Mouse (Mus musculus) cerebellum, postnatal 10 days (tissue): ENCODE data around the gene Efhd1.

Source experiments
- DNase-seq, 2 experiments: peaks; one replicate each; pipeline ENCODE4 v3.0.0; 2021; ENCODE audit warnings: mixed read lengths in 2 of 2

Efhd1 gene

DNA sequence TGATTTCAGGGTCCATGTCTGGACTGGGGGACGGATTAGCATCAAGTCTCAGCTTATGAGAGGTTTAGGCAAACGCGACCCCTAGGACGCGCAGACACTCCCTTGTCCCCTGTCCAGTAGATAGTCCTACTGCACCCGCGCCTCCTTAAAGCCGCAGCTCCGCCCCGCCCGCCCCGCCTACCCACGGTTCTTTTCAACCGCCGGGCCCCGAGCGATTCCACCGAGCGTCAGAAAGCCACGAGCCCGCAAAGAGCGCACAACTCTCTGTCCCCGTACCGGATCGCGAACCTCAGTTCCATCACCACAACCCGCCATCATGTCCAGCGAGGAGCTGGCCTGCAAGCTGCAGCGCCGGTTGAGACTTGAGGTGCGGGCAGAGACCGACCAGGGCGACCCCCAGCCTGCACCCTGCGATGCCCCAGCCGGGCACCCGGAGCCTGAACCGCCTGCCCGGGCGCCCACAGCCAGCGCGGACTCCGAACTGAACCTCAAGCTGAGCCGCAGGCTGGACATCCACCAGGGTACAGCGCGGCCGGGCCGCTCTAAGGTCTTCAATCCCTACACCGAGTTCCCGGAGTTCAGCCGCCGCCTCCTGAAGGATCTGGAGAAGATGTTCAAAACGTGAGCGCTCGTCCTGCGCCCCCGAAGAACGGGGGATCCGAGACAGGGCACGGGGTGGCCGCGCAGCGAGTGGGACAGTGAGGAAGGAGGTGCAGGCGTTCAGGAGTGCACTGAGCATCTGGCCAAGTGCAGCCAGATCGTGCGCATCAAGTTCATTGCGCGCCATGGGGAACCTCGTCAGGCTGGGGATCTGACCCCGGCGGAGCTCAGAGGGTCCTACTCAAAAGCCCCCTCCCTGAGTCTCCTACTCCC is at the start of gene Efhd1:
Gene Efhd1 (plus strand): TSS at position 230 of the 873 bp plus-strand sequence.
- DNase-seq = peak; percentile 64 to 71

DNA sequence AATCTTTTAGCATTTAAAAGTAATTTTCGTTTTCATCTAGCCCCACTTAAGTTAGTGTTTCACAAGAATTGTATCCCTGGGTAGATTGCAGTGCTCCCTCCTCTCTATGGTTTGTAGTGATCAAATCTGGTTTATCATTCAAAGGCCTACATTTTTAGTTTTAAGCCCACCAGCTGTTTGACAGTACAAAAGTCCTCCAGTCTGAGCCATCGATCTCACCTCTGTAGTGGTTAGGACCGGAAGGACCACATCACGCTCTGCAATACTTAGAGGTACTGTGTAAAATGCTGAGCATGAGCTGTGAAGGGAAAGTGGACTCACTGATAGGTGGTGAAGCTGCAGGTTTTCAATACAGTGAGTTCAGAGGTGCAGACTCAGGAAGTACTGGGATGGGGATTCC is 49.4 kb upstream of the Efhd1 start:
- DNase-seq = no peak

DNA sequence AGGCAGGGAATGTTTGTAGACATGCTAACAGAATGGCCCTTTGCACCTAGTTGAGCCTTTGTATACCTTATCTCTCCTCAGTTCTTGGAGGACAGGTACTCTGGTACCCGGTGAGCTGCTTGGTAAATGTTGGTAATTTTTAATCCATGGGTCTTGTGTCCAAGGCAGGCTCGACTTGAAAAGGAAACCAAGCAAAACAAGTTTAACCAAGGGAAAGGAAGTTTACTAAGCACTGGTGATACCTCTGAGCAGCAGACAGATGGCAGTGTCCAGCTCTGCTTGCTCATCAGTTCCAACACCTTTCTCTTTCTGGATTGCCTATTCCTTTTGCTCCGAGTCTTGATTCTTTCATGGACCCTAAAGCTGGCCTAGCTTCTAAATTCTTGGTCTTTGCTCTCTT is 46.2 kb upstream of the Efhd1 start:
- peak in 1 of 2 experiments; percentile 33 for DNase-seq

DNA sequence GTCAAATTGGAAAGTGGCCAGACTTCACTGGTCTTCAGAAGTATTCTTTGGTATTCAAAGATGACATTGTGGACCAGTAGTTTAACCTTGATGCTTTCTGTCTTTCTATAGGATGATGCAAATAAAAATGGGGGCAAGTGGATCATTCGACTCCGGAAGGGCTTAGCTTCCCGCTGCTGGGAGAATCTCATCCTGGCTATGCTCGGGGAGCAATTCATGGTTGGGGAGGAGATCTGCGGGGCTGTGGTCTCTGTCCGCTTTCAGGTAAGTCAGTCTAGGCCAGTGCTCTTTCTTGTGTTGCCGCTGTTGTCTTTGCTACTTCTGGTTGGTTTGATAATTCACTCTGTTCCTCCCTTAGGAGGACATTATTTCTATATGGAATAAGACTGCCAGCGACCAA is 38.4 kb upstream of the Efhd1 start:
- DNase-seq = no peak

DNA sequence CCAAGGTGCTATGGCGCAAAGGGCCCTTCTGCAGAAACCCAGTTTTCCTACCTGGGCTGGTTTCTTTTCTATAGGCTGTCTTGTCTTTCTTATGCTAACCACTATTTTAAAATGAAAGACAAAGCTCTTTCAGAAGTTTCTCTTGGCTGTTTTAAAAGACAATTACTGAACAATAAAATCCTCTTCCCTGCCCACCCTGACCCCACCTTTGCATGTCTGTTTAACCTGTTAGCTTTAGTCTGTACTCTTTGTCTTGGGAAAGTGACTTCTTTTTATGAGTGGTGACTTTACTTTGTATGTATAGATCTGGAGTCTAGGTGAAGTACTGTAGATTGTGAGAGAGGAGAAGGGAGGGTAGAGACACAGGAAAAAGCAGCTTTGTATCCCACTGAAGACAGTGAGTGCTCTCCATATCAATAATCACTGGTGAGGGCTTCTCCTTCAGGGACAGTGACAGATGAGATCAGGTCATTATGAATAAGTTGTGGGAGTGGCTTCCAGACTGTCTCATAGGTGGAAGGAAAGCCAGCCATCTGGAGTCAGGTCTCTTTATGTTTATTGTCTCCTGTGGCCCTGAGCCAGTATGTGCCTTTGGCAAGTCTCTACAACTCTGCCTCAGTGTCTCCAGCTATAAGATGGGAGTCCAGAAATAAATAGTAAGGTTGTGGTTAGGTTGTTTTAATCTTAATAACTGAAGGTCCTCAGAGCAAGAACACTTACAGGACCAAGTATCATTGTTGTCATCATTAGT is 37.6 kb upstream of the Efhd1 start:
- DNase-seq = peak; percentile 52 to 56

GRCm38 (mm10) chr1:87227160-87227550 is 37.0 kb upstream of the Efhd1 start:
- peak; percentile 92 to 93 for DNase-seq

DNA sequence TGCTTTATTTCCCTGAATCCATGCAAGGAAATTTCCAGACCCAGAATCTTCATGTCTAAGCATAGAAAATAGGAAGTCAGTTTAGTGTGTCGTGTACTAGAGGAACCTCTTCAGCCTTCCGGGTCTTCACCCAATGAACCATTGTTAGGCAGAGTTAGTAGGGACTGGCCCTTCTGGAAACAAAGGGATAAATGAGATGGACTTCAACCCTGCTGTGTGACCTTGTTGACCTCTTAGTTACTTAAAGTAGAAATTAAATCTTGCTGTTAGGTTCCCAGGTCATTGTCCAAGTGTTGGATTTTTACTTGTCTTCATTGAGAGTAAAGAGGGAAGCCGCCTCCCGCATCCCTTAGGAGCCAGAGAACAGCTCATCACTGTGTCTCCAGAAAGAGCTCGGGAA is 33.6 kb upstream of the Efhd1 start:
- DNase-seq = no peak

- no peak for DNase-seq
Observed at GRCm38 (mm10) chr1:87232197-87232596, 32.0 kb upstream of the Efhd1 start.

DNA sequence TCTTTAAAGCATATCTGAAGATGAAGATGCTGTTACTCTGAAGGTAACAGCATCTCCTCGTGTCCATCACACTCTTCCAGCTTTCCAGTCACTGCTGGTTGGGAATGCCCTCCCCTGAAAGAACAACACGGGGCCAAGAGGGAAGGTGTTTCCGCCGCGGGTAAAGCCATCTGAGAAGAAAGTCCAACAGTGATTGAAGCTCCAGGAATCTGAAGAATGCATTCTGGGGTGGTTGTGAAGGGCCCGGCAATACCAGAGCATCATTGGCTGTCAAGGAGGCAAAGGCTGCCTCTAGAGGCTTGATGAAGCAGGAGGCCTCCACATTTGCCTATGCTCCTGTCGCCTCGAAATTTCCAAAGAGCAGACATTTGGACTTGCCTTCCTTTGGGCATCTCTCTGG is 25.1 kb upstream of the Efhd1 start:
- DNase-seq = no peak

GRCm38 (mm10) chr1:87243021-87243420 is 21.1 kb upstream of the Efhd1 start:
- DNase-seq = no peak

DNA sequence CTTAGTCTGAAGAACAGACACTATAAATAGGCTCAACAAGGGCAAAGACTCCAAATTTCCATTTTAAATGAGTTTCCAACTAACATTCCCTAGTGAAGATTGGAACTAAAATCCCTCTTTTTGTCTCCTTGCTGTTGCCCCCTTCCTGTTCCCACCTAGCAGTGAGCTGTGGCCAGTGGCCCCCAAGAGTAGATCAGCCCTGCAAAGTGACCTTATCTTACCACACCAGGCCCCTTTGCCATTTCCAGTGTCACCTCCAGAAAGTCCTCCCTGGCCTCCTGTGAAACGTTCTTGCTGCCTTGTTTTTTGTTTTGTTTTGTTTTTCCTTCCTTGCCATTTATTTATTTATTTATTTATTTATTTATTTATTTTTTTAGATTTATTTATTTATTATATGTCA is 18.7 kb upstream of the Efhd1 start:
- DNase-seq = no peak

DNA sequence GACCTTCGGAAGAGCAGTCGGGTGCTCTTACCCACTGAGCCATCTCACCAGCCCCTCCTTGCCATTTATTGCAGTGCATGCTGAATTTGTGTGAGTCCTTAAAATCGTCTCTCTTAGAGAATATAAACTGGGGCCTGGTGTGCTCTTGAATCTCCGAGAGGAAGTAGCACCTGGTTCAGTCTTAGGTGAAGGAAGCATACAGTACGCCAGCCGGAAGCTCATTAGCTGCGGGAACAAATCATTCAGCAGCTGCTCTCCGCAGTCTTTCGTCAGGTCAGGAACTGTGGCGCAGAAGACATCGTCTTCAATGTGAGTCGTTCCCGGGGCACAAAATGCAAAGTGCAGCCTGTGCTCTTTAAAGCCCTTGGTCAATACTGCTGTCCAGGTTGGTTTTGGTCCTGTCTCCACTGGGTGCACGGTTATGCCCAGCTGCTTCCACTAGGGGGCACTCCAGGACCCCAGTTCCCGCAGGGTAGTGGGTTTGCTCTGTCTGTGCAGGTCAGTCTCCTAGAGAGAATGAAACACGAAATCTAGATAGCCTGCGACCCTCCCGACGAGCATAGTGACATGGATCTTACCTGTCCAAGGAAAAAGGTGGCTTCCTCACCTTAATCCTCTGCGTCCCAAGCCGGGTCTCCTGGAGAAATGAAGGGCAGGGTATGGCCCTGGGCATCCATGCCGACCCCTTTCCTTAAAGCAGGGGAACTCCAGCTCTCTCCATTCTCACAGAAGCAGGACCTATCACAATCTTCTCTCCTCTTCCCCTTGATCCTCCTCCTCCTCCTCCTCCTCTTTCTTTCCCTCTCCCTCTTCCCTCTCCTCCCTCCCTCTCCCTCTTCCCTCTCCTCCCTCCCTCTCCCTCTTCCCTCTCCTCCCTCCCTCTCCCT is 18.0 kb upstream of the Efhd1 start:
- DNase-seq = peak; percentile 95 to 97

- no peak for DNase-seq
Observed at GRCm38 (mm10) chr1:87252040-87252609, 12.0 kb upstream of the Efhd1 start.

DNA sequence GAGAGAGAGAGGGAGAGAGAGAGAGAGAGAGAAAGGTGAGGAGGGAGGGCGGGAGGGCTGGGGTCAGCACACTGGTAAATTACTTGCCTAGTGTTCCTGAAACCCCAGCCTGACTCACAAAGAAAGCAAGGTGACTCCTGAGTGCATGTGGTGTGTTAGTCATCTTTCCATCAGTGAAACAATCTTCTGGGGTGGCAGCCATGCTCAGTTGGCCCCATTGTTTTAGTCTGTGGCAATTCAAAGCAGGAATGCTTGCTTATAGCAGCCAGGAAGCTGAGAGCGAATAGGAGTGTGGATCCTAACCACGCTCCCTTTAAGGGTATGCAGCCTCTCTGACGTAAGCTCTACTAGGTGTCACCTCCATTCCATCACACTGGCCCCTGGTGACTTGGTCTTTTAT is 9.0 kb upstream of the Efhd1 start:
- no peak for DNase-seq

DNA sequence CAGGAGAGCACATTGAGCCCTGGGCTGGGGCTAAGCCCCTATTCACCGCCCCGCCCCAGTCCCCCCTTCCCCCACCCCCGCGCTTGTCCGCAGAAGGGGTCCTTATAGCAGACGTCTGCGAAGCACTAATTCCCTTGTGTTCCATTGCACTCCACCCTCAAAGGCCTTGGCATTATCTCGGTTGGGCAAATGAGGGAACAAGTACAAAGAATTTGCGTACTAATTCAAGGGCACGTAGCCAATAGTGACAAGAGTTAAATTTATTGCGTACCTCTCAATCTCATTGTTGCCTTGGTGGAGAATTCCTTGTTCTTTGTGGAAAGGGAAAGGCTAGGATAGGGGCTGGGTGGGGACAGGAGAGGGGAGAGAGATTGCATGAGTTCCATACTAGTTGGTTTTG is 6.5 kb upstream of the Efhd1 start:
- no peak for DNase-seq

- DNase-seq = peak; percentile 49 to 50
Observed at GRCm38 (mm10) chr1:87258484-87258883, 5.7 kb upstream of the Efhd1 start.

GRCm38 (mm10) chr1:87259316-87259715 is 4.8 kb upstream of the Efhd1 start:
- DNase-seq = no peak

- DNase-seq = no peak
Observed at GRCm38 (mm10) chr1:87263257-87263656, 906 bp upstream of the Efhd1 start.

GRCm38 (mm10) chr1:87263796-87264133 is 398 bp upstream of the Efhd1 start:
- DNase-seq = peak in 1 of 2 experiments; percentile 36

GRCm38 (mm10) chr1:87265200-87265599 is 1.0 kb downstream of the Efhd1 start:
- peak in 1 of 2 experiments; percentile 29 for DNase-seq

DNA sequence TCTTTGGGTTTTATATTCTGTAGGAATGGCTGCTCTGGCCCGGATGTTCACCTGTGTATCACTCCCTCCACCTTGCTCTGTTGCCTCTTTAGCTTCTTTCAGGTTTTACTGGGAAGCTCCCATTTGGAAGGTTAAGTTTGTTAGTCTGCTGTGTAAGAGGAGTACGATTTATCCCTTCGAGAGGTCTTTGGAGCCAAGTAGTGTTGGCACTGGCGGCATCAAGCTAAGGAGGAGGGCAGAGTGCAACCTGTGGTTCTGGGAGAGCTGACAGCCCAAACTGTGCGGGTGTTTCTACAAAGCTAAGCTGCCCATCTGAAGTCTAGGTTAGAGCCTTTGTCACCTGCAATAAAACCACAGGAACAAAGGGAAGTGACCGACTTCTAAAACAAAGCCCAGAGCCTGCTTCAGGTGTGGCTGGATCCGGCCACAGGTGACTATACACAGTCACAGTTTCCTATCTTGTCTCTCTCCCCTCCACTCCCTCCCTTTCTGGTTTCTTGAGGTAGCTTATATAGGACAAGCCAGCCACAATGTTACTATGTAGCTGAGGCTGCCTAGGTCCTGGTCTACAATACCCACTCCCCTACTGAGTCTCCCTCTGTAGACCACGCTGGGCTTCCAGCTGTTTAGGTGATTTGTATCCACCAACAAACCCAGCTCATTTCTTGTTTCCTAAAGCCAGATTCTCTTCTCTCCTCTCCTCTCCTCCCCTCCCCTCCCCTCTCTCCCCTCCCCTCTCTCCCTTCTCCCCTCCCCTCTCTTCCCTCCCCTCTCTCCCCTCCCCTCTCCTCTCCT is 2.3 kb downstream of the Efhd1 start:
- DNase-seq = no peak

DNA sequence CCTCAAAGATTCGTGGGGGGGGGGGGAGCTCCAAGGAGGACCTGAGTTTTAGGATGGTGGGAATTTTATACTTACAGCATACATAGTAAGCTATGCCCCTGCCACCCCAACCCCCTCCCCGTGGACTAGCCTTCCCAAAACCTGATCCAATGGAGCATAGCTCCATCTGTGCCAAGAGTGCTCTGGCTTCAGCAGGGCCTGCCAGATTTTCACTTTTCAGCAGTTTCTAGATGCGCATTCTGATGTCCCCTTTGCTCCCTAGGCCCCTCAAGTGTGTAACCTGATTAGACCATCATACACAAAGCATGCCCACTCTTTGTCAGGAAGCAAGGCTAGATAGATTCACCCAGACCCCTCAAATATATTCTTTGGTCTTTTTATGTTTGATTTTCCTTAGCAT is 6.0 kb downstream of the Efhd1 start:
- peak; percentile 53 to 65 for DNase-seq
